Mouse (Mus musculus) bone marrow macrophage, adult 2 months (primary cell): ENCODE measurements around the gene Rph3al. TPM values are rescaled to one million over a fixed set of nuclear protein-coding genes. Genes with fewer than 3 reads are reported as not detected.

Experiments used
- H3K27ac ChIP-seq: 2 replicates; pipeline ENCODE4 v1.5.1; 2012; ENCODE audit warnings: low read depth, low read length; ENCODE audit not compliant: insufficient read depth
- H3K4me1 ChIP-seq: 2 replicates; pipeline ENCODE4 v1.6.1; 2012; ENCODE audit warnings: low read length; ENCODE audit not compliant: control insufficient read depth, insufficient read depth
- H3K4me3 ChIP-seq: 2 replicates; pipeline ENCODE4 v1.5.1; 2012; ENCODE audit warnings: mild to moderate bottlenecking, low read length, moderate library complexity; ENCODE audit not compliant: insufficient read depth
- CTCF ChIP-seq: IDR thresholded peaks from 2 replicates; pipeline ENCODE4 v1.5.1; 2012; ENCODE audit warnings: low read depth, mild to moderate bottlenecking, low read length, moderate library complexity
- POLR2A ChIP-seq: IDR thresholded peaks from 2 replicates; pipeline ENCODE4 v1.6.1; 2012; ENCODE audit warnings: mild to moderate bottlenecking, low read depth, low read length, borderline replicate concordance
- polyA plus RNA-seq: library from polyadenylated mRNA; stranded (reverse); fragments of >200 nt; gene quantifications from 2 replicates; pipeline ENCODE4 v1.2.4, GENCODE M21; 2012; ENCODE audit not compliant: missing spikeins, insufficient read depth, insufficient read length

The Rph3al gene
- polyA plus RNA-seq, 1 experiment, result not detected

DNA sequence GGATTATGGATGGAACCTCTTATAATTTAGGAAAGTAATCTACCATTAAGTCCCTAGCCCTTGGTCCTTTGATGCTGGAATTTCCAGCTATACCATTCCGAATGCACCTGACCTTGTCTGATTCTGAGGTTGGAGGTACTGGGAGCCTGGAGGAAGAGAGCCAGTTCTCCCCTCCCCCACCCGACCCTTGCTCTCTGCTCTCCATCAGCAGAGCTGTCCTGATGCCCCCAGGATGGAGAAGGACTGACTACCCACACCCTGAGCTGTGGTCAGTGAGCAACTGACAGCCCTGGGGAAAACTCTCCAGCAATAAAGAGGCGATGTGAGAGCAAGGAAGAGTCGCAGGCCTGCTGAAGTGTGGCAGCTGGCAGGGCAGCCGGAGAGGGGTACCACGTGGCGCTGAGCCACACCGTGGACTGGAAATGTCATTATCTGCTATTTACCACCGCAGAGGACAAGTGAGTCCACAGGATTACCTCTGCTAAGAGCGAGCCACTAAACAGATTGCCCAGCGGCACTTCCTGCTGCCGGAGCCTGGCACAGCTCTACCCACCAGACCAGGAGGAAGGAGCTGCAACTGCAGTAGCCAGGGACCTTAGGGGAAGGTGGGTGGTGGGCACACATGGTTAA, 43.3 kb downstream of the Rph3al start:
- no peak overlapping the region for H3K4me3 ChIP-seq
- H3K4me1 ChIP-seq, result no peaks in the 10 kb centered on the region
- H3K27ac ChIP-seq, result no peak overlapping the region
- TF ChIP-seq POLR2A (no peak), CTCF (no peak)

- H3K4me3 ChIP-seq, result no peak overlapping the region
- no peak overlapping the region for H3K27ac ChIP-seq
- TF ChIP-seq CTCF (no peak), POLR2A (no peak)
- H3K4me1 ChIP-seq, result no peaks in the 10 kb centered on the region
These were observed 44.3 kb downstream of the Rph3al start for GRCm38 (mm10) chr11:75893956-75894355.

GRCm38 (mm10) chr11:75887349-75887748, 50.9 kb downstream of the Rph3al start:
- TF ChIP-seq CTCF (no peak), POLR2A (no peak)

GRCm38 (mm10) chr11:75881234-75881633, 57.0 kb downstream of the Rph3al start:
- peaks cover 16% of the 10 kb centered on the region for H3K4me1 ChIP-seq
- H3K27ac ChIP-seq, result no peak overlapping the region
- H3K4me3 ChIP-seq, result no peak overlapping the region
- no peak for TF ChIP-seq POLR2A
- no peak for TF ChIP-seq CTCF

More at GRCm38 (mm10) chr11:75887349-75887748, 50.9 kb downstream of the Rph3al start:
- no peak overlapping the region for H3K4me3 ChIP-seq
- H3K4me1 ChIP-seq, result no peaks in the 10 kb centered on the region
- no peak overlapping the region for H3K27ac ChIP-seq

DNA sequence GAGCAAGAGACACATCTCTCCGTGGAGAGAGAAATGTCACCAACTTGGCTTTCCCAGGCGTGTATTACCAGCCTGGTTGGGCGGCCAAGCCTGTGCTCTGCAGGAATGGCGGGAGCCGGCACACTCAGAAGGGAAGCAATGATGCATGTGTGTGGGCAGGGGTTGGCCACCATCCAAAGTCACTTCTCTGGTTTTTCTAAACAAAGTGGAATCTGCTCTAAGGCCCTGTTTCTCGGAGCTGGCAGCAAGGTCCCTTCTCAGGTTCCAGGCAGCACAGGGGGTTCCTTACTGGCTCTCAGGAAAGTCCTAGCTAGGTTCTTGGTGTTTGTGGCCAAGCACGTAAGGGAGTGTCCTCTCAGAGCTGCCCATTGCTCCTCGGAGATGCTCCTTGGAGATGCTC, 58.2 kb downstream of the Rph3al start:
- H3K27ac ChIP-seq, result no peak overlapping the region
- H3K4me3 ChIP-seq, result no peak overlapping the region
- H3K4me1 ChIP-seq, result peaks cover 16% of the 10 kb centered on the region
- TF ChIP-seq CTCF, result no peak
- no peak for TF ChIP-seq POLR2A

DNA sequence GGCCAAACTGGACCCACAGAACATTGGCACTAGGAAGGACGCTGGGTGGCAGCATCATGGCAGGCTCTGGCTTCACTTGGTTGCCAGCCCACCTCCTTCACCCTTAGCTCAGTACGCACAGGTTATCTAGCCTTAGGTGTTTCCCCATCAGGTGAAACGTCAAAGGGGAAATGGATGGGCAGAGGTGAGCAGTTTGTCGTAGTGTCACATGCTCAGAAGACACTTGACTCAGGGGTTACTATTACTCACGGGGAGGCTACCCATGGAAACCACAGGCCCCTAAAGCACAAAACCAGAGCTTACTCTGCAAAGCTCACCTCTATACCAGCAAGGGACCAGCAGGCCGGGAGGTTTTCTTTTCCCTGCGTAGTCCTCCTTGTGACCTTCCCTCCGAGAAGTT, 59.8 kb downstream of the Rph3al start:
- H3K27ac ChIP-seq, result no peak overlapping the region
- H3K4me1 ChIP-seq, result peaks cover 16% of the 10 kb centered on the region
- no peak for TF ChIP-seq POLR2A
- TF ChIP-seq CTCF, result no peak
- H3K4me3 ChIP-seq, result no peak overlapping the region

GRCm38 (mm10) chr11:75876043-75876780, 62.0 kb downstream of the Rph3al start:
- H3K4me1 ChIP-seq, result peaks cover 12% of the 10 kb centered on the region
- H3K4me3 ChIP-seq, result no peak overlapping the region
- TF ChIP-seq POLR2A (no peak), CTCF (no peak)
- H3K27ac ChIP-seq, result no peak overlapping the region

GRCm38 (mm10) chr11:75871688-75872087, 66.5 kb downstream of the Rph3al start:
- TF ChIP-seq POLR2A (no peak), CTCF (no peak)
- no peak overlapping the region for H3K27ac ChIP-seq
- H3K4me3 ChIP-seq, result no peak overlapping the region
- H3K4me1 ChIP-seq, result no peaks in the 10 kb centered on the region

GRCm38 (mm10) chr11:75870947-75871346, 67.3 kb downstream of the Rph3al start:
- H3K27ac ChIP-seq, result no peak overlapping the region
- TF ChIP-seq CTCF (no peak), POLR2A (no peak)
- no peak overlapping the region for H3K4me3 ChIP-seq
- H3K4me1 ChIP-seq, result no peaks in the 10 kb centered on the region

- H3K4me1 ChIP-seq, result no peaks in the 10 kb centered on the region
- H3K27ac ChIP-seq, result no peak overlapping the region
- H3K4me3 ChIP-seq, result no peak overlapping the region
- TF ChIP-seq CTCF, result no peak
- no peak for TF ChIP-seq POLR2A
These were observed 67.8 kb downstream of the Rph3al start for GRCm38 (mm10) chr11:75870386-75870785.

- no peak overlapping the region for H3K4me3 ChIP-seq
- TF ChIP-seq POLR2A (no peak), CTCF (no peak)
- H3K27ac ChIP-seq, result no peak overlapping the region
- H3K4me1 ChIP-seq, result no peaks in the 10 kb centered on the region
These were observed 68.3 kb downstream of the Rph3al start for GRCm38 (mm10) chr11:75869898-75870297.
